Mouse (Mus musculus) cerebellum, adult 8-10 months (tissue): ENCODE data around the gene Gm3625.
A peak's percentile ranks its signal among the peaks of the same experiment; 100 is the strongest.
"Not testable (repeated sequence)": the region's sequence is repeated elsewhere in the genome, so short reads cannot be mapped to it uniquely, and the experiment has no call there.

ENCODE experiments used
- DNase-seq: peaks from one replicate; pipeline ENCODE4 v3.0.0; 2022

The Gm3625 gene

GRCm38 (mm10) chr12:4553704-4554103 lies 39.0 kb downstream of the Gm3625 start:
- not testable (repeated sequence) for DNase-seq

- peak; percentile 64 for DNase-seq
Observed at GRCm38 (mm10) chr12:4548053-4549013, 44.4 kb downstream of the Gm3625 start.

DNA sequence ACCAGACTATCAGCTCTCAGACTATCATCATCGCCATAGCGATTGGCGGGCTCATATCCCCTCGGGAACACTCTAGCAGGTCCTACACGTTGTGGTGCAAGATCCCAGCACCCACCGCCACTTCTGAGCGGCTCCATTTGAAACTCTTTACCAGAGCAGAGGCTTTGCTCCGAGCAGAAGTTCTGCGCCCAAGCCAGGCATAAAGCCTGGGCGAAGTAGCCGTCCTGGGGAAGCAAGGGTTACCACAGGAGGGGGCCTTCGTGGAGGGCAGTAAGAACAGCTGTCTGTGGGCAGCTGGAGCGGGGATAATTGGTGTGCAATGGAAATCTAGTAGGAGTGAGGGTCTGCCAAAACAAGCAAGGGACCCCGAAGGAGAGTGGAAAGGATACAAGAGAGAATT lies 45.2 kb downstream of the Gm3625 start:
- no peak for DNase-seq

GRCm38 (mm10) chr12:4546491-4546890 lies 46.2 kb downstream of the Gm3625 start:
- no peak for DNase-seq

- DNase-seq, result no peak
Observed at GRCm38 (mm10) chr12:4545425-4545824, 47.3 kb downstream of the Gm3625 start.

DNA sequence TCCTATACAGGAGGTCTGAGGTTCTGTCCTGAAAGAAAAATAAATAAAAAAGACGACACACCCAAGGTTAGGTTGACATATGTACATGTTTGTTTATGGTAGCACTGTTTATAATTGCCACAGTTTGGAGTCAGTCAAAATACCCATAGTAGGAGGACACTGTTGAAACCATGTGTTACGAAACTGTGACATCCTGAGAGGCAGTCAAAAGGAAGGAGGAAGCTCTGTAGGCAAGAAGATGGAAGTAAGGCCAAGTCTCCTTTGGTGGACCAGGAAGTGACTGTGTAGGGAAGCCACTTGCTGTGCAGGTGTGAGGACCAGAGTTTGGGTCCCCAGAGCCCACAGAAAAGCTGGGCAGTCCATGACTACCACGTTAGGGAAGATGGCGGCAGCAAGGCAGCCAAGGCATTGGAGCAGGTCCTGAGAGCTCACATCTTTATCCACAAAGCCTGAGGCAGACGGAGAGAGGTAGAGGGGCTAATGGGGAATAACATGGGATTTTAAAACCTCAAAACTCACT lies 48.3 kb downstream of the Gm3625 start:
- no peak for DNase-seq
